Mouse (Mus musculus) cerebellum, postnatal 10 days (tissue): ENCODE data around the gene Rhbdf1.

Experiments
- DNase-seq, 2 experiments: peaks; one replicate each; pipeline ENCODE4 v3.0.0; 2021; ENCODE audit warnings: mixed read lengths in 2 of 2

The Rhbdf1 gene

DNA sequence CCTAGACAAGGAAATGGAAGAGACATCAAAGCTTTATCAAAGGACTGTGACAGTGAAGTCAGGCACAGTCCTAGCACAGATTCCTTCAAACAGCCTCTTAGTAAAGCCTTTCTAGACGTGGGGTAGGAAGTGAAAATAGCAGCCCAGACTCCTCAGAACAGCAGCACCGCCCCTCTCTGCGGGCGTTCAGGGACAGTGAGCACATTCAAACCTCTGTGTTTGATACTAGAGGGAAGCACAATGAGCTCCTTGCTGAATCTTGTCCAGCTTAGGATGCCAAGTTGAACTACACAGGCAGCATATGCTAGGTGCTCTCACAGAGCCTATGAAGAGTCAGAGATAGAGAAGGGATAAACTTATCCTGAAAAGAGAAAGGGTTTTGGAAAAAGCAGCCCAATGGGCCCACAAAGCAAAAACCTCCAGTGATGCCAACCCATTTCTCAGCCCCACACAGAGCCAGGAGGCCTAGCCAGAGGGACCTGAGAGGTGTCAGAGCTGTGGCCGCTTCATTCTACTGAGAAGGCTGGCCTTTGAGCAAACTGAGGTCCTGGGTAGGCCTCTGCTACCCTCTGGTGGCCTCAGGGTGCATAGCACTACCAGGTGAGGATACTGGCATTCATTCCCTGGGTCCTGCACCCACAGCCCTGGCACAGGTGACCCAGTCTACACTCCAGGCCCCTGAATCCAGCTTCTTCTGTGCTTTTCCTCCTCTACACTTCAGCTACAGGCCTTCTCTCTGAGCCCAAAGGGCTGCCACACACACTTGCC lies 16.2 kb upstream of the Rhbdf1 start:
- DNase-seq = peak; percentile 88 to 90

DNA sequence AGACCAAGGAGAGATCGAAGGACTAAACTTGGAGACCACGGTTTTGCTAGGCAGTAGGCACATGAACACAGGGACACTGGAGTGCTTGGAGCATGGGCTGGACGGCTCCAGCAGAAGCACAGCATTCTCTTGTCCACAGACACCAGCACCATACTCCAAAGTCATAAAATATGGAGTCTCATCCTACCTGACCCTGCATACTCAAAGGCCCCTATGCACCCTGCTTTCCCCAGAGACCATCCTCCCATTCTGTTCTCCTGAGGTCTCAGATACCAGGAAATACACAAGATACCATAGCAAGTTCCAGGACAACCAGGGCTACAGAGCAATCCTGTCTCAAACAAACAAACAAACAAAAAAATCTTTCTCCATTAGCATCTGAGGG lies 15.3 kb upstream of the Rhbdf1 start:
- DNase-seq = no peak

DNA sequence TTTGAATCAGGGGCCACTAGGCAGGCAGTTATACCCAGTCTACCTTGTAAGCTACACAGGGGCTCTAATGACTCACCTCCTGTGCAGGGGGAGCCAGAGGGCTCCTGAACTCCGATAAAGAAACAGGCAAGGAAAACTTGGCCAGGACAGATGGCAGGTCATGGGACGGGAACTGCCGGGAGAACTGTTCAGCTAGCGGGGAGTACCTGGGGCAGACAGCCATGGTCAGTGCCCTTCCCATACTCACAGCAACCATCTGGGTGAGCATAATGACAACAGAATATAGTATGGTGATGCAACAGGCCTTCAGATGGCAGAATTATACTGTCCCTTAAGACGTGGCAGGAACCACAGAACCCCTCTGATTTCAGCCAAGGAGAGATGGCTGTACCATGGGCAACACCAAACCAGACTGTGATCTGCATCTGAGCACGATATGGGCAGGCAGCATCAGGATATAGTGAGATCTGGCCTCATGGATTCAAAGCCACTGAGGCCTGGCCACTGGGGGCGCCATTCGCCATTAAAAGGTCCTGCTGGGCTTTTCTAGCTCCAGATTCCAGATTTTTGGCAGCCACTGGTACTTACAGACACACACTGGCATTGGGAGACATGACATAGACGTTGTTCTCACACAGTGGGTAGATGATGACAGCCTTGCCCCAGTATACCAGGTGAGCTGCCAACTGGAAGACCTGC lies 14.8 kb upstream of the Rhbdf1 start:
- peak; percentile 86 to 92 for DNase-seq

DNA sequence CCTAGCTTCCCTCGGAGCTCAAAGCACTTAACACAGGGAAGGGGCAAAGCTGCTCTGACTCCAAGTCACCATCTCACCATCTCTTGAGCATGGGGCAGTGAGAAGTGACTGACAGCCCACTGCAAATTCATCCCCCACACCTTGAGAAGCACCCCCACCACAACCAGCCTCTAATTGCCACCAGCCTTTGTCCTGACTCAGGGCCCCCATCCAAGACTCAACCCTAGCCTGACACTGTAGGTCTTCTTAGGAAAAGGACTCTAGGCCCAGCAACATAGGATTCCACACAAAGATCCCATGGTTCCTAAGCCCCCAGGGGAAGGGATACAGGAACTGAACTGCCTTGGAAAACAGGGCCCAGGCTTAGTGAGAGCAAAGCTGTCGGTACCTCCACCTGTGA lies 14.0 kb upstream of the Rhbdf1 start:
- peak; percentile 26 to 37 for DNase-seq

DNA sequence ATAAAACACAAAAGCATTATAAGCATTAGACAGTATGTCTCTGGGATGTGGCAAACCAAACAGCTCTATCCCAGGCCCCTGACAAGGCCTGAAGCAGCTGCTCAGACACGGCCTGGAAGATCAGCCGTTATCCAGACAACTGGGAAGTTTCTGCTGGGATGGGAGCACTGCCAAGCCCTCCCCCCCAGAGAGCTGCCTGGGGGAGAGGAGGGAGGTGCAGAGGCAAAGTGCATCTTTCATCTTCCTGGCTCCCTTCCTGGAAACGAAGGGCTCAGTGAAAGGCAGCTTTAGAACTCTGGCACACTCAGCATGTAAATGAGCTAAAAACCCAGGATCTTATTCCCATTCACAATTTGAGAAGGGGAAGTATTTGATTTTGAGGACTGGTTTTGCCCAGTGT lies 13.5 kb upstream of the Rhbdf1 start:
- peak; percentile 81 to 88 for DNase-seq

DNA sequence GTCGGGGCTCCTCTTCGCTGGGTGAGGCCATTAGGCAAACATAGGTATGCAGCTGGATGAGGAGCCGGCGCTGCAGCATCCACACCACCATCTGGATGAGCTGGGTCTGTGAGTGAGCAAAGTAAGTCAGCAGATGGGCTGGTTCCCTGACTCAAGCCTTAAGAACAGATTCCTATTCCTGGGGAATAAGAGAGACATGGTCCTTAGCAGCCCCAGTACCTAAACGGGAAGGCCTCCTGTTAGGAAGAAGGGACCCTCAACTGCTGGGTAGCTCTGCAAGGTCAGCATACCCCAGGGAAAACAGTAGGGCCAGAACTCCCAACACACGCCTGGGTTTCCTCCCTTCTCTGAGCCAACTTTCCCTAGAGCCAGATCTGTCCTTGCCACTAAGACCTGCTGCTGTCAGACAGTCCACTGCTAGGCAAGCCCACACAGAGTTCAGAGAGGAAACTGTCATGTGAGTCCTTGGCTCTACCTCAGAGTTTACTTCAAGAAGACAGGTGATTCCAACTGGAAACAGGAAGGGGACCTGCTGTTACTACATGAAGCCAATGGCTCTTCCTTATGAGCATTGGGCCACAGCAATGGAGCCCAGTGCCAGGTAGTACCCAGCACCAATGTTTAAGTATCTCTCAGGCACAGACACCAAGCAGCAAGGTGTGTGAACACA lies 12.9 kb upstream of the Rhbdf1 start:
- peak; percentile 32 to 44 for DNase-seq

DNA sequence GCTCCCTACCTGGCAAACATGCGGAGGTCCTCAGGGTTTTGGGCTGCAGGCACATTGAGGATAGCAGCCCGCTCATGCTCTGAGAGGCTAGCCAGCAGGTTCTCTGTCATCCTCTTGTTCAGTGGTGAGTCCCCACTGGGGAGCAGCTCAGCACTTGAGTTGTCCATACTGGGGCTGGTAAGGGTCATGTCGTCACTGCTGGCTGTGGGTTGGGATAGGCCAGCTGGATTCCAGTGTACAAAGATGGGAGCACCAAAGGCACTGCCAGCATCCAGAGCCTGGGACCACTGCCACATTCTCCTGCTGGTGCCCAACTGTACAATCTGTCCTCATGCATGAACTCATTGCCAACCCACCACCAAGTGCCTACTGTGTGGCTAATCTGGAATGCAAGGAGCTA lies 11.8 kb upstream of the Rhbdf1 start:
- DNase-seq = peak; percentile 89 to 94

DNA sequence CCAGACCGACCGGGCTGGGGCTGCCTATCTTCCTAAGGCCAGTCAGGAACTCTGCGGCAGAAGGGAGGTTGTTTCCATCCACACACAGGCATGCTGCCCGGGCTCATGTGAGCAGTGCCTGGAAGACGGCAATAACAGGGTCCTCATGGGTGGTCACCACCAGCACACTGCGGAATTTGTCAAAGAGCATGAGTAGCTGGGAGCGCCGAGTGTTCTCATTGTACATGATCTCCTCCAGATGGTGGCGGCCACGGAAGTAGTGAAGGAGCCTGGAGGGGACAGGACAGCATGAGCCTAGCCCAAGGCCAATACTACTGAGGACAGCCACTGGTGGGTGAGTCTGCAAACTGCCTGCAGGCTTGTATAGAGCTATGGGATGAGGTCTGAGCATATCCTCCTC lies 10.7 kb upstream of the Rhbdf1 start:
- DNase-seq = peak; percentile 58 to 64

DNA sequence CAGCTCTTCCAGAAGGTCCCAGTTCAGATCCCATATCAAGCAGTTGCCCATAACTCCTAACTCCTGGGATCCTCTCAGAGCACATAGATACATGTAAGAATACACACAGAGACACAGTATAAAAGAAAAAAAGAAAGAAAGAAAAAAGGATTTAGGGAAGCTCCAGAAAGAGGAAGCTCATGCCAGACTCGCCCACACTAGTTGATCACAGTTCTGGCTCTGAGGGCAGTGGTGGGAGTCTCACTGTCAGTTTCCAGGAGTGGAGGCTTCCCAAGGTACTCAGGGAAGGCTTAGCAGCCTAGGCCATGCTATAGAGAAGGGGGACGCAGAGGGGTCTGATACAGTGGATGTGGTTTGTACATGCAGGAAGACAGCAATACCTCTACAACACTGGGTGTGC lies 9.0 kb upstream of the Rhbdf1 start:
- no peak for DNase-seq

DNA sequence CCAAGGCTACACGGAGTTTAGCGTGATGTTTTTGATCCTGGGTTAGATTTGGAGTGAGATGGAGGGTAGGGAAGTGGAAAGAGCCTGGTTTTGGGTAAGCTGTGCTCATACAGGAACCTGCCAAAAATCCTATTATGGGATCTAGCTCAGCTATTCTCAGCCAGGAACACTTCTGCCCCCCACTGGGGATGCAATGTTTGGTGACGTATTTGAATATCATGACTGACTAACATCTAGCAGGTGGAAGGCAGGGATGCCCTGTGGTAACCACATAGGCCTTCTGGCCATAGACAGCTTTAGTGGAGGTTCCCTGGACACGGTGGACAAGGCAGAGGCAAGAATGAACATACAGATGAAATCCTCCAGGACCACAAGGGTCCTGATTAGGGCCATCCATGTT lies 8.1 kb upstream of the Rhbdf1 start:
- DNase-seq = peak; percentile 57 to 61

DNA sequence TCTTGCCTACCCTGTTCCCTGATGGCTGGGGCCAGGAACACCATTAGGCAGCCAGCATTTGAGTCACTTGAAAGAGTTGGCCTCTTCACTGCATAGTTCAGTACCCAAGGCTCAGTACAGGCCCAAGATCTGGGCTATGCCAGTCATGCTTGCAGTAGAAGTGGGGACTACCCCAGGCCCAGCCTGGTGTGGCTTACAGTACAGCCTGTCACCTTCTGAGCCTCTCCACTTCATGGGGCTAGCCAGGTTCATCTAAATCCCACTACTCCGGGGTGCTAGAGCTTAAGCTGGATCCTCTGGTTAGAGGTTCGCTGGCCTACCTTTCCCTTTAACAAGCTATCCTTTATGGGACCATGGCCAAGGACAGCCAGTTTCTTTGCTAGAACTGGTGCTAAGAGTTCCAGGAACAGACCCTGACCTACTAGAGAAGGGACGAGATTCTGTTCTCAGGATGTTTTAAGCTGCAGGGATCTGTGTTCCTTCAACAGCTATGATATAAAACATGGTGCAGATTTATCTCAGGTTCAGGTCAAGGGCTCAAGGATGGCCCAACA lies 6.3 kb upstream of the Rhbdf1 start:
- DNase-seq = peak in 1 of 2 experiments; percentile 6

DNA sequence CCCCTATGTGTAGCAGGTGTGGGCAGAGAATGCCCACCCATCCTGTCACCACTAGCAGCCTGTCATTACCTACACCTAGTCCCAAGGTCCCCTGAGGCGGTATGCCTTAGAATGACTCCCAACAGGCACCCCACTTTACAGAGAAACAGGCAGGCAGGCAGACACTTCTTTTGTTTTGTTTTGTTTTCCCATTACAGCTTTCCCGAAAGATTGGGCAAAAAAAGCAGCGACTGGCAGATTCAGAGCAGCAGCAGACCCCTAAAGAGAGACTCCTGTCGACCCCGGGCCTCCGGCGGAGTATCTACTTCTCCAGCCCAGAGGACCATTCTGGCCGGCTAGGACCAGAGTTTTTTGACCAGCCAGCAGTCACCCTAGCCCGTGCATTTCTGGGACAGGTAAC lies 5.5 kb upstream of the Rhbdf1 start:
- DNase-seq = peak; percentile 39 to 56

DNA sequence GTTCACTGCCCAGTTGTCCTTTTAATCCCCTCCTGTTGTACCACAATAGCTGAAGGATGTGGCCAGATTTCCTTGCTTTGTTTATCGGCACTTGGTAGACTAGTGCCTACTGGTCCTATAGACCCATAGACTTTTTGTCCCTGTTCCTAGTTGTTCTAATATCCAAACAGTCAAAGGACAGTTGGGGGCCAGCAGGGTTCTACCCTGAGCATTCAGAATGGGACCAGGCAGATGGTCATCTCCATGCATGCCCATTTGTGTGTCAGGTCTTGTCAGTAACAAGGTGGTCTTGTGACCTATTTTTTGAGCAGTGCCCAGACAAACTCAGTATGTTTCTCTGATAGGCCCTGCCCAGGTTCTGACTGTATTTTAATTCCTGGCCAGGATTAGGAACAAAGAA lies 4.9 kb upstream of the Rhbdf1 start:
- peak; percentile 82 for DNase-seq

DNA sequence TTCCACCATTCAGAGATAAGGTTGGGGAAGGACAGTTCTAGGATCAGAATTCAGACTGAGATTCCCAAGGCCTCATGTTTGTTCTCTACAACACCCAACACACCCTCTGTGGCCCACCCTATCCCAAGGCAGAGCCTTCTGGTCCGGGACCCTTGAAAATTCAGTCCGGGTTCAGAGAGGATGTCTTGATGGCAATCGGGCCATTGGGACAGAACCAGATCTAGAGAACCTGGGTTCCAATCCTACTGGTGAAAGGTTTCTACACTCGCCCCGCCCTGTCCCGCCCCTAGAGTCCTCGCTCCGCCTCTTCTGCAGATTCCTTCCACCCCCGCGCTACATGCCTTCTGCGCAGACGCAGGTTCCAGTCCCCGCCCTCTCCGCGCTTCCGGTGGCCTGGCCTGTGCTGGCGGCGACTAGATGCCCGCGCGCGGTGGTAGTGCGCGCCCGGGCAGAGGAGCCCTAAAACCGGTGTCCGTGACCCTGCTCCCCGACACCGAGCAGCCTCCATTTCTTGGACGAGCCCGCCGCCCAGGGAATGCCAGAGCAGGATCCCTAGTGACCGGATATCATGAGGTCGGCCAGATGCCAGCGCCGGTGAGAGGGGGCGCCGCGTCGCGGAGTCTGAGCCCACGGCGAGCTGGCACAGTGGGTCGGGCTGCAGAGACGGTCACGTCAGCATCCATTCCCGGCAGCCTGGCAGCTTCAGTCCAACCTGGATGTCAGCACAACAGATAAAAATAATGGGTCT lies 4.2 kb upstream of the Rhbdf1 start, which contains the start of gene Mpg:
TSS of gene Mpg (plus strand) at position 382 of the 748 bp plus-strand sequence.
- peak; percentile 92 to 95 for DNase-seq

DNA sequence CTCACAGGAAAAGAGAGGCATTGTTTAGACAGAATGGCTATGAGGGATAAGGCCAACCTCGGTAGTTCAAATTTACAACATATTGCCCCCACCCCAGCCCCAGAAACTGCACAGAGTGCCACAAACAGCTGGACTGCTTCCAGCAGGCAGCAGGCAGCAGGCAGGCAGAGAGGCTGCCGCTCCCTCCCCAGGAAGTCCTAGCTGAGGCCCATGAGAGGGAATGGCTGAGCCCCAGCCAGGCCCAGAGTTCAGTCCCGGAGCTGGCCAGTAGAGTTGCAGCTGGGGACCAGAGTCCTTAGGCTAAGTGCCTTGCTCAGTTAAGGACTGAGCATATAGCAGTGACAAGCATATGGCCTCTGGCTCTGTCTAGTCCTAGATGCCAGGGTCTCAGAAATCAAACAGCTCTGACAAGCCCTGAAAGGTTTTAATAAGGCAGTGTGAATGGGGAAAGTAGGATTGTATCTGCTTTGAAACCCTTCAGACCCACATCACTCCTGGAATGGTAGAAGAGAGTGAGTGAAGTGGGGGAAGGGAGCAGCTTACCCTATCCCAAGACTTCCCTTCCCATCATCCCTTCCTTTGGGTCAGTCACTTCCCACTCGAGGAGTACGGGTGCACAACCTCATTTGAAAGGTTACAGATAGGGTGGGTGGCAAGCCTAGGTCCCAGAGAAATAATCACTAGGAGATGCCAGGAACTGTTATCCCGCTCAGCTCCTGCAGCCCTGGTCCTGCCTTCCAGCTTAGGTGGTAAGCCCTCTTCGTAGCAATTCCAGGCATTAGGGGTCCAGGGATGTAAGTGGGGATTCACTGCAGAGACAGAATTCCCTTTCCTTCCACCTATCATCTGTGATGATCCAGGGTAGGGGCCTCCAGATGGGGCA lies 3.4 kb upstream of the Rhbdf1 start:
- DNase-seq = peak; percentile 44 to 55

DNA sequence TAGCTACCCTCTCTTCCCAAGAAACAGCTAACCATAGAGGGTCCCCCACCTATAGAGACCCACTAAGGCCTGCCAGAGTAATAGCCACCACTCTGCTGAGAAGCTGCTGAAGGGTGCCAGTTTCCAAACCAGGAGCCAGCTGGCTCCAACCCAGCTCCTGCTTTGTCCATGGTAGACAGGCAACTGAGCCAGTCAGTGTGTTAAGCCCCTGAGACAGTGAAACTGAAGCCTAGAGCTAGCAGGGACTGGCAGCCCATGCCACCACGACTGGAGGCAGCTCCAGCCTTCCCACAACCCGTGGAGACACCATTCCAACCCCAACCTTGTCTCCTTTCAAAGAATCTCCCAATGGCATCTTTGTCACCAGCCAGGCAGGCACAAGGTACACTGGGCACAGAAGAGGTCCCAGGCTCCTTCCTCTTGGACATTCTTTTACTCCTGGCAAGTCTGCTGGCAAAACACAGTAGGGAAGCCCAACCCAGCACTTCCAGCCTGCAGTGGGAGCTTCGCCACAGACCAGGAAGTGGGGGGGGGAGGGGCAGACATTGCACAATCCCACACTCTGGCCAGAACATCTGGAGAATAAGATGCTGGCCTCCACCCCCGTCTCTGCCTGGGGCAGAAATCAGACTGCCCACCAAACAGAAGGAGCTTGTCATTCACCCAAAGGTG lies 2.5 kb upstream of the Rhbdf1 start:
- DNase-seq = peak; percentile 79 to 83

DNA sequence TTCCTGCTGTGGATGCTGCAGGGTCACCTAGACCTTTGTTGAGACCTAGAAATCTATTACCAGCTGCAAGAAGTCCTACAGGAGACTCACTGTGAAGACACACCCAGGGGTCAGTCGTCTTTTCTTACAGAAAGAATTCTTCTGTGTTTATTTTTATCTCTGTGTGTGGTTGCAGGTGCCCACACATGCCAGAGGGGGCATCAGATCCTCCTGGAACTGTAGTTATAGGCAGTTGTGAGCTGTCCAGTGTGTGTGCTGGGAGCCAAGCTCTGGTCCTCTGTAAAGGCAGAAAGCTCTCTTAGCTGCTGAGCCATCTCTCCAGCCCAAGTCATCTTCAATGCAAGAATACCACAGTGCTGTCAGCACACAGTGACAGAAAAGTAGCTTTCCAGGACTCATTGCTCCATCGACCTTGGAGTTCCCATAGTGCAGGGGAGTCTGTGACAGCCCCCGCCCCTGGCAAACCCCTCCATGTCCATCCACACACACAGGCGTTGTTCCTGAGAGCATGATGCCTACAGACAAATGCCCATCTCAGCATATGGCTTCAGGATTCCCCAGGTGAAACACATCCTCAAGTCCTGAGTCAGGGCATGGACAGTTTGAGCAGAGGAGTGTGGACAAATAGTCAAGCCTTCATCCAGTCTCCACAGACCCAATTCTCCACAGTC lies 1.3 kb upstream of the Rhbdf1 start:
- no peak for DNase-seq

DNA sequence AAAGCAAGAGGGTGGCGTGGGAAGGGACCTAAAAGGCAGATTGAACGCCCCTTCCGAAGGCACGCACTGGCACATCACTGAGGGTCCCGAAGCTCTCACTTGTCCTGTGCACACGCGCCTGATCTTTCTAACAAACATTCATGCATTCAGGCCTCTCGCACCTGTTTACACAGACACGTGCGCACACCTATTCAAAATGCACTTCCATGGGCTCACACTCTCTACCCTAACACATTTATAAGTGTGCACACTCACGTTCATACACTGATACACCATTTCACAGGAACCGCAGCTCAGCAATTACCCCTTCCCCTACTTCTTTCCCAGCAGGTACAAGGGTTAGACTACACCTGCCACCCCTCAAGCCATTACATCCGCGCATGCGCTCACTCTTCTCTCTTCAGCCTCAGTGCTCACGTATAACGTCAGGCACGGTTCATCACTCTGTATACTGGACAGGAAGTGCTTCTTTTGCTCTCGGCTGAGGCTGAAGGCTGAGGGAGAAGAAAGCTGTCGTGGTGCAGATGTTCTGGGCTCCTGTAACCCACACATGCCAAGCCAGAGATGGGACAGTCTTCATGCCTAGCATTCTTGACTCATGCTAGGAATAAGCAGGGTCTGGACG lies 582 bp upstream of the Rhbdf1 start:
- DNase-seq = peak in 1 of 2 experiments; percentile 42

DNA sequence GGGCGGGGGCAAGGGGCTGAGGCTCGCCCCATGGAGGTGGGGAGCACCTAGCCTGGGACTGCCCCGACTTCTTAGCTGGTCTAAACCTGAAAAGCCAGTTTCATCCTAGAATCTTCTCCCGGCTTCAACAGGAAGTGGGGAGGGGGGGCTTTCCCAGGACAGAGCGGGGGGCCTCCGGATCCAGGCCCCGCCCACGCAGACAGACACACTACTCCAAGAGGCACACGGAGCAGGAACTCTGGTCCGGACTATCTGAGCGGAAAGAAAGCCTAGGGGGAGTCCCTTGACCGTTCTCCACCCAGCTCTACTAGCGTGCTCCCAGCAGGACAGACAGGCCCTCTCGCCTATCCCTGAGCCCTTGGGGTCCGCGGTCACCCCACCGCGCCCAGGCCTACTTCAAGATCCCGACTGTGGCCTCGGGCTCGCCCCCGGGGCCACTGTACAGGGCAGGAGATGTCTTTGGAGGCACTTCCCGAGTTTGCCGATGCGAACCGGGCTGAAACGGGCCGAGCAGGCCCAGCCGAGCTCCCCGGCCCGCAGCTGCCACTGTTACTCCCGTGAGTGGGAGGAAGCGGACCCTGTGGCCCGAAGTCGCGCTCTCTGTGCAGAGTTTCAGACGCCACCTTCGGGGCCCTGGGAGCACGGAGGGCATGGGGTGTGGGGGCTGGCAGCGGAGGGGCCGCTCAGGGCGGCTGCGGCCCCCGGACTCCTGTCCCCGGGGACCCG lies 712 bp downstream of the Rhbdf1 start:
- DNase-seq = peak; percentile 61 to 70
